Mouse (Mus musculus): ENCODE results near the gene Tln1.

Tln1 gene

DNA sequence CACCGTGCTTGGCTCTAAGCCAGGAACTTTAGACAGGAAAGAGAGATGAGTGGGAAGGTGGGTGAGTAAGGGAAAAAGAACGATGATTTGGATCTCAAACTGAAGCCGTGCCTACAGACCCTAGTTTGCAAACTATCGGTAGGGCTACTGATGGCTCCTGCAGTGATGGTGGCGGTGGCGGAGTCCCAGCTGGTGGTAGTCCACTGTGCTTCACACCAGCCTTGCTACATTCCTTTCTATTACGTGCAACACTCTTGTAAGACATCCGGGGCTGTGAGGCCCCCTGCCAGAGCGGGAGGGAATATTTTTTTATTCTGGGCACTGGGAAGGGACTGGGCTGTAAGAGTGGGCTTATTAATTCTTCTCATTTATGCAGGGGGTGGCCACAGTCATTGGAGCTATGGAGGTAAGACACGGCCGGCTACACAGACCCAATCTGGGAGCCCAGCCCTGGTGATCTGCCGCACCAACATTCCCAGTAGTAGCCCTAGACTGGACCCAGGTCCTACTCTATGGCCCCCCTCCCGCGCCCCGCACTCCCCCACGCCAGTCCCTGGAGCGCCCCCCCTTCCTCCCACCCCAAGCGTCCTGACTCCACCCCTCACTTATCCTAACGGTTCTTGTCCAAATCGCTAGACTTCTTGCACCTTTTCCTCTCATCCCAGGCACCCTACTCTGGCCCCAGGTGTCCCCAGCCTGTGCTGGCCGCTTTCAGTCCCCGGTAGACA is 54.4 kb downstream of the Tln1 start:
- in situ Hi-C loops (cut with MboI, MseI): no loop called here

DNA sequence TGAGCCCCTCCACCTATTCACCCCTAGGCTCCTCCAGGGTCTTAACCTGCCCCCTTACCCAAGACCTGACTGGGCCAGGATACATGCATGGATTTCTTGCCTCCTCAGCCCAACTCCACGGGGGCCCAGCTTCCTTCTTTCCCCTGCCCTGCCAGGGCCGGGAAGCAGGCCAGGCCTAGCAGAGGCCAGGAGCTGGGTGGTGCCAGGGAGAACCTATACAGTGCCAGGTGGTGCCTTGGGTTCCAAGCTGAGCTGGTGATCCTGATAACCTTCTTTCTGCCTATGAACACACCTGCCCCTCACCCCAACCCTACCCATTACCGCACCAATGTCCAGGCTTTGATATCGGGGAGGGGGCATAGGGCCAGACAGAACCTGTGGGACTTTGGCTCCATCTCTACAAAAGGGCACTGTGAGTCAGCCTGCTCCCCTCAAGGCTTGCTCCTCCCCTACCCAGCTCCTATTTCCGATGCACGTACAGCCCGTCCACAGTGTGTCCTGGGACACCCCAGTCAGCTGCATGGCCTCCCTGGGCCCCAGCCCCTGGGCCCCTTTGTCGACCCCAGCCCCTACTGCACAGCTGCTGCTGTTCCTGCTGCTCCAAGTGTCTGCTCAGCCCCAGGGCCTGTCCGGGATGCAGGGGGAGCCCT is 55.8 kb downstream of the Tln1 start, which contains the start of gene Car9:
Car9 (plus strand) TSS at position 431 of the 650 bp plus-strand sequence.
- in situ Hi-C loops (cut with MboI, MseI): no loop called here

DNA sequence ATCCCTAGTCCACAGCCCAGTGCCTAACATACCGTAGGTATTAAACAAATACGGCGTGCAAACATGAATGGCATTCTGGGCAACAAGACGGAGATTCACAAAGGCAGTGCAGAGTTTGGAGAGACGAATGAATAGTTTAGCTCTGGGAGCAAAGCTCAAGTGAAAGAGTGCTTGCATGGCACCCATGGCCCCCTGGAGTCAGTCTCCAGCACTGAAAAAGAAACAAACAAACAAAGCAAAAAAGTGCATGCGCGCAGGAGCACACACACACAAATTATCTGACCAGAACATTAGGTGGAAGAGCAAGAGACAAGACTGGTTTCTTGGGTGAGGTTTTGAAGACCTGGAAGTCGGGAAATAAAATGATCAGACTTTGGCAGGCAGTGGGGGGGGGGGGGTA is 56.4 kb downstream of the Tln1 start:
- in situ Hi-C loops (cut with MboI, MseI): no loop called here

DNA sequence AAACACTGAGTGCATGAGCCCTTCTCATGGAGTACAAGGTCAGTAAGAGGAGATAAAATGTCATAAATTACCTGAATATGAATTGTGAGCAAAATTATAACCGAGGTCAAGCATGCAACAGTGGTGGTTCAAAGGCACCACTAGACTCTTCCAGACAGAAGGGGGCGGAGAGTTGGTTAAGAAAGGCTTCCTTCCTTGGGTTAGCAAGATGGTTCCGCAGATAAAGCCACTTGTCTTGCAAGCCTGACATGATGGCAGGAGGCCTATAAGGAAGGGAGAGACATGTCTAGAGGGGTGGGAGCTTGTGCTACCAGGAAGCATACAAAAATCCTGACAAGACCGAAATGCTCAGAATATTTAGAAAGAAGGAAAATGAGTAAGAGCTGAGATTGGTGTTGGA is 58.2 kb downstream of the Tln1 start:
- in situ Hi-C loops (cut with MboI, MseI): no loop called here

DNA sequence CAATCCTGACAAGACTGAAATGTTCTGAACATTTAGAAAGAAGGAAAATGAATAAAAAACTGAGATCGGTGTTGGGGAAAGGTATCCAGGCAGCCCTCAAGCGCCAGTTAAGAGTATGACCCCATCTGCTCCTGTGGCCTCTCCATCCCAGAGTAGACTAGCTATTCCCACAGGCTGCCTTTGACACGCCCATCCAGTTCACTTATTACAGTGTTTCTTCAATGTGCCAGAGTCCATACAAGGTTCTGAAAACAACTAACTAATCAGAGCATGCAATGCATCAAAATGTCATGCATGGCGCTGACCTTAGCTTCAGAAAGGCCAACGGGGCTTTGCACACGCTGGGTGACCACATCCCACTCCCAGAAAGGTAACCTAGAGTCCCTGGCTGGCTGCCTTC is 59.0 kb downstream of the Tln1 start:
- in situ Hi-C loops (cut with MboI, MseI): no loop called here

DNA sequence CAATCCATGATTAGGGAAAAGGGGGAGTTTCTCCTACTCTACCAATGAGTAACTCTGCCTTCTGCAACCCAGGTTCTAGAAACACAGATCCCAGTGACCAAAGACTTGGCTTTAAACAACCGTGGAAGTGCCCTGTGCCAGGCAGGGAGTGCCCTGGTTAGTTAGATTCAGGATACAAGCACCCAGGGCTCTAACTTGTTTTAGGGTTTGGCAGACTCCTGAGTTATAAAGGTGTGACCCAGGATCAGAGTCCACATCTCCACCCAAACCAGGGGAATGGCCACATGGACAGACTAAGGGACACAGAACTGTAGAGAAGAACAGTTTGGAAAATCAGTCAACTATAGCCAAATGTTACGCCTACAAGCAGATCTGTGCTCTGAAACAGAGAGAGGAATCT is 59.5 kb downstream of the Tln1 start:
- in situ Hi-C loops (cut with MboI, MseI): no loop called here

DNA sequence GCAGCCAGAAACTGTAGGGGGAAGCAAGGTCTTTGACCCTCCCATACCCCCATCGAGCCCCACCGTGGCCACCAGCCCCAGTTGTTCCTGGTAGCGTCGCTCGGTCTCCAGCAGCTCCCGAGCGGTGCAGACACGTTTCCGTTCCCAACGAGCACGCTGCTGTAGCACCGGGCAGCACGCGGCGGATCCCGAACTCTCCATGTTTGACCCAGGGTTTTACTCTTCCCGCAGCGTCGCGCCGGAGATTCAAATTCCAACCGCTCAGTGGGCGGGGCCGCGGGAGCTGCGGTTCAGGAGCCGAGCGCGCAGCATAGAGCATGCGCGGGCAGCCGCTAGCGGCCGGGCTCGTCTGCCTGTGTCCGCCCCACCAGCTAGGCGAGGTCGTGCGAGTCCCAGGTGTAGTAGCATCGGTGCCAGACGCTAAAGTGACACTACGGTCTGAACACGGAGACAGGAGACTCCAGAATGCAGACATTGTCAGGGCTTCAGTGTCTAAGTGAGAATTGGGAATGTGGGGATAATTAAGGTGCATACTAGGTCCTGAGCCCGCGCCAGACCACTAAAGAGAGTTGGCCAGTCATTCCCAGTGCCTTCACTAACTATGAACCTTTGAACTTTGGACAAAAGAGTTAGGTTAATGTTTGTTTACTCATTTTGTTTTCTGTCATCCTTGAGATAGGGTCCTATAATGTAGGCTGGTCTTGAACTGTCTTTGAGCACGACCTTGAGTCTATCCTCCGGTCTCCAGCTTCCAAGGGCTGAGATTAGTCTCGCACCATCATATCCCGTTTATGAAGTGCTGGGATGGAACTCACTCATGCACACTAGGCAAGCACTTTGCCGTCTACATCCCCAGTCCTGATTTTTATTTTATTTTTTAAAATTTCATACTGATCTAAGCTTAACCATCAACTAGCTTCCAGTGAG is 62.8 kb downstream of the Tln1 start, which contains the start of gene Arhgef39:
Arhgef39 (minus strand) TSS at position 289 of the 927 bp plus-strand sequence.
- in situ Hi-C loops (cut with MboI, MseI): no loop called here

DNA sequence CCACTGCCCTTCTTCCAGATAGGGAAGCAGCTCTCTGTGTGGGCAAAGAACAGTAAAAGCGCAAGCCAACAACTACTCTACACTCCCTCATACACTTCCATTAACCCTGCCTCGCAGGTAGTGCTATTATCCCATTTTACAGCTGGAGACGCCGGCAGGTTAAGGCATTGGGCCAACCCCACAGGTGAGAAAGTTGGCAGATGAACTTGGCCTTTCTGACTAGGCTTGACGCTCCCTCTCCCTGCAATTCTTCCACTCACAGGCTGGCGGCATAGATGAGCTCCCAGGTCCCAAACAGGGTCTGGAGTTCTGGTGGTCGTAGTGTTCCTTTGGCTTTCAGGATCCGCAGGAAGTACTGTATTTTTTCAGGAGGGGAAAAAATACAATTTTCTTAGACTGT is 63.5 kb downstream of the Tln1 start:
- in situ Hi-C loops (cut with MboI, MseI): no loop called here

DNA sequence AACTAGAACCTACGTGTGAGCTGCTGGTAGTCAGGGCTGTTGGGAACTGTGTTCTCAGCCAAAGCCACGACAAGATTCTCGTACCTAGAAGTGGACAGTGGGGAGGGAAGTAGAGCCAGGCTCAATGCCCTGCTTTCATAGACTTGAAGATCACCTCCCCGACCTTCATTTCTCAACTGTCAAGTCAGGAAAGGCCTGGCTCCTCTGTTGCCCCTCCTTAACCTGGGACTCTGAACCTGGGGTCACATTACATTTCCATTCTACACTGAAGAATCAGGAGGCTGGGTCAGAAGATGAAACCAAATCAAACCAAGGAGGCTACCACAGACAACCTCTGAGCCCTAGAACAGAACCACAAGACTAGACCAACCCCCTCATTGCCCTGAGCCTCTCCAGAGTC is 64.5 kb downstream of the Tln1 start:
- in situ Hi-C loops (cut with MboI, MseI): no loop called here

DNA sequence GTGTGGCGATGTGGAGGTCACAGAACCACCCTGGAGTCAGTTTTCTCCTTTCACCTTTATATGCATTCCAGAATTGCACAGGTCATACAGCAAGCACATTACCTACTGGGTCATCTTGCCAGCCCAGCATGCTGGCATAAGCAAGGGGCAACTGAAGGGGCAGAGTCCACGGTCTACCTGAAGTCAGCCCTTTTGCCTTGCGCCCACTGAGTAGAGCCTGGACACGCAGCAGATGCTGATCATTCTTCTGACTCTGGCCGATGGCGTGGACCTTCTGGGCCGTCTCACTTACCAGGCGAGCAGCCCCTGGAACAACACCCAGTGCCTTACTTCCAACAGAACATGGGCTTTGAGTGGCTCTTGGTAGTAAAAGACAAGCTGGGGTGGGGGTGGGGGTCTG is 65.1 kb downstream of the Tln1 start:
- in situ Hi-C loops (cut with MboI, MseI): no loop called here

DNA sequence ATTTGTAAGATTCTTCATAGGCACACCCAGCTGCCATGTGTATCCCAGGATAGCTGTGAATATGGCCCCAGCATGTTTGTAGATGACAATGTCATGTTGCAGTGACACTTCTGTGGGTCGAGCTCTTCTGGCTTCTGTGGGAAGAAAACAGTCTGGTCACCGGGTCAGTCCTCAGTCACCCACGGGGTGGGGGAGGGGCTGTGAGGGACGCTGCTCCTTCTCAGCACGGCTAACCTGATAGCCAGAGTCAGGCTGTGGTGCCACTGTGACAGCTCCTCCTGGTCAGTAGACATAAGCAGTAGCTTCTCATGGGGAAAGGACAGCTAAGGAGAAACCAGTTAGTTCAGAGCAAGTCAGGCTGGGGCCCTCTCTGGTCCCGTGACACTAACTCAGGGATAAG is 65.9 kb downstream of the Tln1 start:
- in situ Hi-C loops (cut with MboI, MseI): no loop called here

DNA sequence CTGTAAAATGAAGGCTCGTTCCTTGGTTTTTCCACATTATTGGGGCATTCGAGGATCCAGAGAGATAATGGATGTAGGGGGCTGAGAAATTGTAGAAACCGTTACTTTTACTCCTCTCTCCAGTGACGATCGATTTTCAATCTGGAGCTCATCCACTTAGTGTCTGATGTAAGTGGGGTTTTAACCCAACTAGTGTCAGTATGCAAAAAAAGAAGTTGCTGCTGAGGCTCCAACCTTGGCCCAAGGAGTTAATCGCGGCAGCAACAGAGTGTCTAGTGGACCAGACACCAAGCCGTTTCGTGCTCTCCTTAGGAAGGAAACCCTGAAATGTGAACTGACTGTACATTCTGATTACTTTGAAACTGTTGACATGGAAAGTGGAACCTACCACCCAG is 68.6 kb downstream of the Tln1 start:
- in situ Hi-C loops (cut with MboI, MseI): no loop called here

DNA sequence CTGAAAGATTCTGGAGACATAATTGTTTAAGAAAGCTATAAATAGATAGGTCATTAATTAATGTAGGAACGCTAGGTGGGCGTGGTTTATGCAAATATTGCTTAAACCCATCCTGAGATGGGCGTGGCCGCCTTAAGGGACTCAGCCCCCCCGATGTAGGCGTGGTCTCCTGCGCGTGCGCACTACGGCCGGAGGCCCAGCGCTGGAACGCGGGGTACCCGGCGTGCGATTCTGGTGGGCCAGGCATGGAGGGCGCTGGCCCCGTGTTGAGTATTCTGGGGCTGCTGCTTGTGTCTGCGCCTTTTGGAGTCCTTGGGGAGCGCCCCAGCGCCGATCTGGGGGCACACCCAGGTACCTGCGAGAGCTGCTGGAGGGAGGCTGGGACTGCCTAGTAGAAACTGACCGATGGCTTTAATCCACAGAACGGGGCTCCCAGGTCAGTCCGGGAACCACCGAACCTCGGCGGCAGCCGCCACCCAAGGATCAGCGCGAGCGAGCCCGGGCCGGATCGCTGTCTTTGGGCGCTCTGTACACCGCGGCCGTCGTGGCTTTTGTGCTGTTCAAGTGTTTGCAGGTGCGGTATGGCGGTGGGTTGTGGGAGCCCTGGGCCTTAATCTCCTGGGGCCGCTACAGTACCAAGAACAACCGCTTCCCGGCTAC is 69.2 kb downstream of the Tln1 start:
- in situ Hi-C loops (cut with MboI, MseI): no loop called here

DNA sequence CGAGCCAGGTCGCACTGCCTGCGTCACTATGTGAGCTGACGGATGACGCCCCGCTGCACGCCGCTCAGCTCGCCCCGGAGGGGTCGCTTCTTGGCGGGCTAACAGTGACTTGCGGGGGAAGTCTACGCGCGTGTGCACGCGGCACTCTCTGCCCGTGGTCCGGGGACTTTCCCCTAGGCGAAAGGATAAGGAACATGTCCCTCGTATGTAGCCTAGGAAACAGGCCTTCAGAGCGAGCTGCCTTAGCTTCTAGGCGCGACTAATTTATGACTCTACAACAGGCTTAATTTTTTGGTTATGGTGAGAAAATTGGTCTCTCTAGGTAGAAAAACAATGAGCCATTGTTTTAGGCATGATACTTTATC is 69.7 kb downstream of the Tln1 start, which contains the start of gene Ccdc107:
Ccdc107 (plus strand) TSS at position 80 of the 365 bp plus-strand sequence.
- in situ Hi-C loops (cut with MboI, MseI): no loop called here

DNA sequence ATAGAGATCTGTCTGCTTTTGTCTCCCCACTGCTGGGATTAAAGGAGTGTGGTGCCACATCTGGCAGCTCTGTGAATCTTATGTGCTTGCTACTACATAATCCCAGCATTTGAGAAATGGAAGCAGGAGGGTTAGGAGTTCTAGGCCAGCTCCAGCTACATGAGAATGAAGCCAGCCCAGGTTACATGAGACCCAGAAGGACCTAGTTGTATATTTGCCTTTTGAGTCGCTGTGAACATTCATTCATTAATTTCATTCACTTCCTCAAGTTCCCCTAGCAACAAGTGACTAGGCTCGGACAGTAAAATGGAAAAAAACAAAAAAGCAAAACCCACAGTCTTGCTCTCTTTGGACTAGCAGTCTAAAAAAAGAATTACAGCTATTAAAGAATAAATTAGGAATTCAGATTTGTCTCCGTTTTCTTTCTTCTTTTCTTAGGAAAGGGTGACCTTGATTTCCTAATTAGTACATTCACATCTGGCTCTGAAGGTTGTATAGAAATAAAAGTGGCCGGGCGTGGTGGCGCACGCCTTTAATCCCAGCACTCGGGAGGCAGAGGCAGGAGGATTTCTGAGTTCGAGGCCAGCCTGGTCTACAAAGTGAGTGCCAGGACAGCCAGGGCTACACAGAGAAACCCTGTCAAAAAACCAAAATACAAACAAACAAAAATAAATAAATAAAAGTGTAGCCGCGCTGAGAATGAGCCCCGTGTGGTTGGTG is 70.2 kb downstream of the Tln1 start:
- in situ Hi-C loops (cut with MboI, MseI): no loop called here

DNA sequence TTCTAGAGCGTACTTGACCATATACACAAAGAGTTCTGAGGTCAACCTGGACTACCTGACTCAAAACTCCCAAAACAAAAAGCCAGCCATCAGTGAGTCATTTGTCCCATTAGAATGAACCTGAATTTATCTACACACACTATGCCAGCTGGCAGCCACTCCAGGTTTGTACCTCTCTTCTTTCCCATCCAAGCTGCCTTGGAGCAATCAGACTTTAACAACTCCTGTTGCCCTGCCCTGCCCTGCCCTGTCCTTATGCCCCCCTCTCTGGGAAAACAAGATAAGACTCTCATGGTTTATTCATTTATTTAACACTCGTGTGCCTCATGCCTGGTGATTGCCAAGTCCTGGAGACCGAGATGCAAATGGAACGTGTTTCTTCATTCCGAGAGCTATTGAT is 71.7 kb downstream of the Tln1 start:
- in situ Hi-C loops (cut with MboI, MseI): no loop called here

DNA sequence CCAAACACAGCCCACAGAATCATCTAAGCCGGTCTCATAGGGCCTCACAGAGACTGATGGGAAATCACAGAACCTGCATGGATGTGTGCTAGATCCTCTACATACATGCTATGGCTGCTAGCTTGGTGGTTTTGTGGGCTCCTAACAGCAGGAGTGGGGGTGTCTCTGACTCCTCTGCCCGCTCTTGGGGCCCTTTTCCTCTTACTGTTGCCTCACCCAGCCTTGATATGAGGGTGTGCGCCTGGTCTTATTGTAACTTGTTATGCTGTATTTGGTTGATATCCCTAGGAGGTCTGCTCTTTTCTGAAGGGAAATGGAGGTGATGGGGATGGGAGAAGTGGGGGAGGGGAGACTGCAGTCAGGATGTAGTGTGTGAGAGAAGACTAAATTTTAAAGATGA is 72.9 kb downstream of the Tln1 start:
- in situ Hi-C loops (cut with MboI, MseI): loop anchor here in 1 of 2 experiments (10.0 kb wide), 1 partner anchor 455 kb away; the partner anchor contains the start of gene Stoml2

DNA sequence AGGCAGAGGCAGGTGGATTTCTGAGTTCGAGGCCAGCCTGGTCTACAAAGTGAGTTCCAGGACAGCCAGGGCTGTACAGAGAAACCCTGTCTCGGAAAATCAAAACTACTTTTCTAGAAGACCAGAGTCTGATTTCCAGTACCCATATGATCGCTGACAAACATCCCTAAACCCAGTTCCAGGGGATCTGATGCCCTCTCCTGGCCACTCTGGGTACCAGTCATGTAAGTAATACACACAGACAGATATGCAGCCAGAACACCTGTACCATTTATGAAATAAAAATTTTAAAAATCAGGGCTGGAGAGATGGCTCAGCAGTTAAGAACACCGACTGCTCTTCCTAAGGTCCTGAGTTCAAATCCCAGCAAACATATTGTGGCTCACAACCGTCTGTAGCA is 76.8 kb downstream of the Tln1 start:
- in situ Hi-C loops (cut with MboI, MseI): loop anchor here in 1 of 2 experiments (10.0 kb wide), 1 partner anchor 451 kb away; the partner anchor contains the start of gene Stoml2

DNA sequence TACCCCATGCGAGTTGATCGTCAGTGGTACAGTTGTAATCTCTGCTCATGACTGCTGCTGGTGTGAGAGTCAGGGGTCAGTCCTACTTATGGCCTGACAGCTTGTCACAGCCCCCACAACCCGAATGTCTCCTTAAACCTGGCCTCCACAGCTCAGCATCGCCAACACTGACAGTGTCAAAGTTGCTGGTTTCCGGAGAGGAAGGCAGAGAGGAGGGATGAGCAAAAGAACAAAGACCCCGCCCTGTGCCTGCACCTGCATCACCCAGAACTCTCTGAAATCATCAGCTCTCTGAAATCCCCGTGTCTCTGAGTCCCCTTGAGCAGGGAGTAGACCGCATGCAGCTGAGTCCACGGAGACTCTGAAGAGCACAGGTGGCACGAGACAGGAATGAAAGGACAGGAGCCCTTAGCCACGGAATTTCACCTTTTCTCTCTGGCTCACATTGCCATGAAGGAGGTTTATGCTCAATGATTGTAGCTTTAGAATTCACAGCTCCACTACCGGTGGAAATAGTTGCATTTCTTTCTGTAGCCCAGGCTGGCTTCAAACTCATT is 78.9 kb downstream of the Tln1 start, which contains the start of gene Sit1:
Sit1 (minus strand) TSS at position 200 of the 557 bp plus-strand sequence.
- in situ Hi-C loops (cut with MboI, MseI): loop anchor here (5.0 to 10.0 kb wide), 2 partner anchors 41 to 449 kb away; partner anchors contain the start of genes Stoml2 (in 1 of the 2) and Tesk1 (in 1 of the 2)

DNA sequence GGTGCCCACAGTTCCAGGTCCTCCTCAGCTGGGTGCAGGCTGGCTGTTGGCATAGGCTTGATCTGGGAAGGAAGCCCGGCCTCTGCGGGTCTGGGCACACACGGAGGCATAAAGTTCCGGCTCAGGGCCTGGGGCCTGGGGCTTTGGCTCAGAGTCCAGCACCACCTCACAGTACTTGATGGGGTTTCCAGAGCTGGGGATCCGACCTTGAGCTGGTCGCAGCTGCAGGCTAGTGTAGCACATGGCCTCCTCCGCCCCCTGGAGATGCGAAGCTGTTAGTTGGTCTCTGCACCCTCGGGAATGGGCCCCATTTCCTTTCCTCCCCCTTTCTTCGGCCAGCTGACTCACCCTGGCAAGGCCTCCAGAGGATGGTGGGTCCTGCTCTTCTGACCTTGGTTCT is 79.9 kb downstream of the Tln1 start:
- in situ Hi-C loops (cut with MboI, MseI): loop anchor here (5.0 to 10.0 kb wide), 2 partner anchors 40 to 448 kb away; partner anchors contain the start of genes Stoml2 (in 1 of the 2) and Tesk1 (in 1 of the 2)
